Mouse (Mus musculus): ENCODE results near the gene Lilr4b. TPM values are rescaled to one million over a fixed set of nuclear protein-coding genes. Genes with fewer than 3 reads are reported as not detected.
"Not testable (repeated sequence)": the region's sequence is repeated elsewhere in the genome, so short reads cannot be mapped to it uniquely, and the experiment has no call there.

Gene Lilr4b
- 0.27 and 0.60 TPM in 2 replicates for polyA plus RNA-seq (2014; fragmentation: Nextera tagmentation; extraction: Ambion mirVana)

DNA sequence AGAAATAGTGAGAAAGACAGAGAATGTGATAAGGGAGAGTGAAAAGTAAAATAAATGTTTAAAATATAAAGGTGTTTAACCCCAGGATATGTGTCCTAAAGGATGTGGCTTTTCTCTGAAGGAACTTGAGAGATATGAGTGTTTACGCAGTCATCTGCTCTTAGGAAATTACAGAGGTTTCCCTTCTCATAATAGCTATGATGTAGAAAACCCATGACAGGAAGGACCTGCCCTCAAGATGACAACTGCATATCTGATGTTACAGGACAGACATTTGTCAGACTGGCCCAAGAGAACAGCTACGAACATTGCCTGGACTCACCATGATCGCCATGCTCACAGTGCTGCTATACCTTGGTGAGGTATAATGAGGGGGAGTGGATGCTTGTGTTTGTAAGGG, at the start of gene Lilr4b, which contains the start of gene Gm49339:
Gene Lilr4b (plus strand): TSS at position 236 of the 400 bp plus-strand sequence.
Gene Gm49339 (plus strand): TSS at position 216 of the 400 bp plus-strand sequence.
- not testable (repeated sequence) for H3K9ac ChIP-seq (ENCODE audit: low read length); H3K27me3 ChIP-seq (replicated peaks; ENCODE audit: control insufficient read depth, insufficient read depth, low read length); H3K27ac ChIP-seq (ENCODE audit: low read depth); DNase-seq (ENCODE audit: low spot score); H3K4me2 ChIP-seq (ENCODE audit: low read length); H3K4me1 ChIP-seq (replicated peaks; ENCODE audit: control insufficient read depth, insufficient read depth, low read length); H3K9me3 ChIP-seq (ENCODE audit: control insufficient read depth, low read length); H3K36me3 ChIP-seq (ENCODE audit: control insufficient read depth, insufficient read depth, low read length); H3K4me3 ChIP-seq (ENCODE audit: low read depth, low read length); ATAC-seq (replicated peaks; ENCODE audit: low FRiP score, low TSS enrichment, low read depth)
- 85% methylated on average over 1 of the region's 3 CpGs for WGBS

DNA sequence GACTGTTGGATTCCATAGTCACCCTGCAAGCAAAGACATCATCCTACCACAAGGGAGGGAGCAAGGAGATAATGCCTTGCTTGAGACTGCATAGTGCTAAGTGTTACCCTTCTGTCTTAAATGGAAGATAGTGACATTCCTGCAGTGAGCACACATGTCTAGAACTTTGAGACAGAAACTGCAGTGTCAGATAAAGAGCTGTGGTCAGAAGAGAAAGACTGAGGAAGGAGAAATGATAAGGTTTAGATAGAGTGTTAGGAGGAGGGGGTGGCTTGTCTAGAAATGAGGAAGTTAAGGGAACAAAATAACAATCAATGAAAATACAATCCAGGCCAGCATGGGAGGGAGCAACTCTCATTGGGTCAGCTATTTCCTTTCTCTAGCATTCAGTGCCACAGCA, 47.5 kb upstream of the Lilr4b start:
- H3K27me3 ChIP-seq (replicated peaks; ENCODE audit: control insufficient read depth, insufficient read depth, low read length) = no peaks in the 10 kb centered on the region
- no peaks in the 10 kb centered on the region for H3K36me3 ChIP-seq (ENCODE audit: control insufficient read depth, insufficient read depth, low read length)
- H3K4me2 ChIP-seq (ENCODE audit: low read length) = no peak overlapping the region
- H3K9me3 ChIP-seq (ENCODE audit: control insufficient read depth, low read length) = no peaks in the 10 kb centered on the region
- H3K4me1 ChIP-seq (replicated peaks; ENCODE audit: control insufficient read depth, insufficient read depth, low read length) = no peaks in the 10 kb centered on the region
- ATAC-seq (replicated peaks; ENCODE audit: low FRiP score, low TSS enrichment, low read depth) (no peak), DNase-seq (ENCODE audit: low spot score) (no peak)
- no peak overlapping the region for H3K4me3 ChIP-seq (ENCODE audit: low read depth, low read length)
- no peak overlapping the region for H3K9ac ChIP-seq (ENCODE audit: low read length)
- no peak overlapping the region for H3K27ac ChIP-seq (ENCODE audit: low read depth)

GRCm38 (mm10) chr10:51435684-51436083, 44.7 kb upstream of the Lilr4b start:
- DNase-seq (ENCODE audit: low spot score) = no peak
- Histone ChIP-seq H3K9ac (ENCODE audit: low read length) (no peak overlapping the region), H3K4me2 (ENCODE audit: low read length) (no peak overlapping the region), H3K27ac (ENCODE audit: low read depth) (no peak overlapping the region), H3K9me3 (ENCODE audit: control insufficient read depth, low read length) (no peaks in the 10 kb centered on the region), H3K4me1 (replicated peaks; ENCODE audit: control insufficient read depth, insufficient read depth, low read length) (no peaks in the 10 kb centered on the region), H3K4me3 (ENCODE audit: low read depth, low read length) (no peak overlapping the region), H3K36me3 (ENCODE audit: control insufficient read depth, insufficient read depth, low read length) (no peaks in the 10 kb centered on the region), H3K27me3 (replicated peaks; ENCODE audit: control insufficient read depth, insufficient read depth, low read length) (no peaks in the 10 kb centered on the region)
- WGBS = 83% methylated on average over 3 of the region's 3 CpGs
- no peak for ATAC-seq (replicated peaks; ENCODE audit: low FRiP score, low TSS enrichment, low read depth)

GRCm38 (mm10) chr10:51451610-51452009, 28.8 kb upstream of the Lilr4b start:
- no peak for ATAC-seq (replicated peaks; ENCODE audit: low FRiP score, low TSS enrichment, low read depth)
- Histone ChIP-seq H3K36me3 (ENCODE audit: control insufficient read depth, insufficient read depth, low read length) (no peaks in the 10 kb centered on the region), H3K9ac (ENCODE audit: low read length) (no peak overlapping the region), H3K9me3 (ENCODE audit: control insufficient read depth, low read length) (no peaks in the 10 kb centered on the region), H3K4me1 (replicated peaks; ENCODE audit: control insufficient read depth, insufficient read depth, low read length) (no peaks in the 10 kb centered on the region), H3K27me3 (replicated peaks; ENCODE audit: control insufficient read depth, insufficient read depth, low read length) (no peaks in the 10 kb centered on the region), H3K27ac (ENCODE audit: low read depth) (no peak overlapping the region), H3K4me3 (ENCODE audit: low read depth, low read length) (no peak overlapping the region), H3K4me2 (ENCODE audit: low read length) (no peak overlapping the region)
- DNase-seq (ENCODE audit: low spot score) = no peak
- 80% methylated on average over 4 of the region's 4 CpGs for WGBS

DNA sequence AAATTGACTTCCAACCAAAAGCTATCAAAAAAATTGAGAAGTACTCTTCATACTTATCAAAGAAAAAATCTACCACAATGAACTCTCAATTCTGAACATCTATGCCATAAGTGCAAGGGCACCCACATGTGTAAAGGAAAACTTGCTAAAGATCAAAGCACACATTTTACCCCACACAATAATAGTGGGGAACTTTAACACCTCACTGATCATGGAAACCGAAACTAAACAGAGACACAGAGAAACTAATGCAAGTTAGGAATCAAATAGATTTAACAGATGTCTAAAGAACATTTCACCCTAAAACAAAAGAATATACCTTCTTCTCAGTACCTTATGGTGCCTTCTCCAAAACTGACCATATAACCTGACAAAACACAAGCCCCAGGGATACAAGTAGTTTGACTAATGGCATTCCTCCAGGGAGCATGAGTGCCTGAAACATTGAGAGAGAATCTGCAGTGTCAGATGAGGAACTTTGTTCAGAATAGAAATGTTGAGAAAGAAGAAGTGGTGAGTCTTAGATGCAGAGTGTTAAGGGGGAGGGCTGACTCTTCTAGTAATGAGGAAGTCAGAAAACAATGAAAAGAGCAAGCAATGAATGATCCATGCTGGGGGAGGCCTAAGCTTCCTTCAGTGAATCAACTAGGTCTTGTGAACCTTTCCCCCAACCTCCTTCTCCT, 26.7 kb upstream of the Lilr4b start:
- Histone ChIP-seq H3K9ac (ENCODE audit: low read length) (no peak overlapping the region), H3K4me3 (ENCODE audit: low read depth, low read length) (no peak overlapping the region), H3K4me2 (ENCODE audit: low read length) (no peak overlapping the region), H3K4me1 (replicated peaks; ENCODE audit: control insufficient read depth, insufficient read depth, low read length) (no peaks in the 10 kb centered on the region), H3K27me3 (replicated peaks; ENCODE audit: control insufficient read depth, insufficient read depth, low read length) (no peaks in the 10 kb centered on the region), H3K36me3 (ENCODE audit: control insufficient read depth, insufficient read depth, low read length) (no peaks in the 10 kb centered on the region), H3K27ac (ENCODE audit: low read depth) (no peak overlapping the region), H3K9me3 (ENCODE audit: control insufficient read depth, low read length) (no peaks in the 10 kb centered on the region)
- no peak for ATAC-seq (replicated peaks; ENCODE audit: low FRiP score, low TSS enrichment, low read depth)
- 85% methylated on average over 1 of the region's 1 CpGs for WGBS
- DNase-seq (ENCODE audit: low spot score) = no peak

- no peak overlapping the region for H3K4me3 ChIP-seq (ENCODE audit: low read depth, low read length)
- 55% methylated on average over 1 of the region's 1 CpGs for WGBS
- no peak overlapping the region for H3K9ac ChIP-seq (ENCODE audit: low read length)
- no peak for ATAC-seq (replicated peaks; ENCODE audit: low FRiP score, low TSS enrichment, low read depth)
- no peak overlapping the region for H3K4me2 ChIP-seq (ENCODE audit: low read length)
- no peaks in the 10 kb centered on the region for H3K9me3 ChIP-seq (ENCODE audit: control insufficient read depth, low read length)
- H3K4me1 ChIP-seq (replicated peaks; ENCODE audit: control insufficient read depth, insufficient read depth, low read length) = no peaks in the 10 kb centered on the region
- DNase-seq (ENCODE audit: low spot score) = no peak
- no peak overlapping the region for H3K27ac ChIP-seq (ENCODE audit: low read depth)
- no peaks in the 10 kb centered on the region for H3K36me3 ChIP-seq (ENCODE audit: control insufficient read depth, insufficient read depth, low read length)
- H3K27me3 ChIP-seq (replicated peaks; ENCODE audit: control insufficient read depth, insufficient read depth, low read length) = no peaks in the 10 kb centered on the region
Observed at GRCm38 (mm10) chr10:51454365-51454764, 26.1 kb upstream of the Lilr4b start.

DNA sequence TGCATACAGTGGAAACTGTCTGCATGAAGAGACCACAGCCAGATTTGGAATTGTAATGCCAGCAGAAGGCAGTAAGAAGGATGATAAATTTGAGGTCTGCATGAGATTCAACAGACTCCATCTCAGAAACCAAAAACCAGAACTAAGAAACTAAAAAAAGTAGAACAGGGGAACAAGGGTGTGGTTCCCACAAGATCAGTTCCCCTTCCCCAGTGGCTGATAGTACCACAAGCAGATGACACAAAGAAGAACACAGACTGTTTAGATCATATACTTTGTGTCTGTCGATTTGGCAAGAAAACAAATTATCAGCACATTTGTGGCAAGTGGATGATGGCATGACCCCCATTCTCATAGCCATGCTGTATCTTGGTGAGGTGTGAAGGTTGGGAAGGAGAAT, 24.7 kb upstream of the Lilr4b start:
- H3K4me3 ChIP-seq (ENCODE audit: low read depth, low read length) = no peak overlapping the region
- no peak overlapping the region for H3K27ac ChIP-seq (ENCODE audit: low read depth)
- WGBS = 79% methylated on average over 1 of the region's 1 CpGs
- ATAC-seq (replicated peaks; ENCODE audit: low FRiP score, low TSS enrichment, low read depth) (no peak), DNase-seq (ENCODE audit: low spot score) (no peak)
- no peak overlapping the region for H3K4me2 ChIP-seq (ENCODE audit: low read length)
- H3K9me3 ChIP-seq (ENCODE audit: control insufficient read depth, low read length) = no peaks in the 10 kb centered on the region
- H3K36me3 ChIP-seq (ENCODE audit: control insufficient read depth, insufficient read depth, low read length) = no peaks in the 10 kb centered on the region
- no peaks in the 10 kb centered on the region for H3K4me1 ChIP-seq (replicated peaks; ENCODE audit: control insufficient read depth, insufficient read depth, low read length)
- no peak overlapping the region for H3K9ac ChIP-seq (ENCODE audit: low read length)
- no peaks in the 10 kb centered on the region for H3K27me3 ChIP-seq (replicated peaks; ENCODE audit: control insufficient read depth, insufficient read depth, low read length)

DNA sequence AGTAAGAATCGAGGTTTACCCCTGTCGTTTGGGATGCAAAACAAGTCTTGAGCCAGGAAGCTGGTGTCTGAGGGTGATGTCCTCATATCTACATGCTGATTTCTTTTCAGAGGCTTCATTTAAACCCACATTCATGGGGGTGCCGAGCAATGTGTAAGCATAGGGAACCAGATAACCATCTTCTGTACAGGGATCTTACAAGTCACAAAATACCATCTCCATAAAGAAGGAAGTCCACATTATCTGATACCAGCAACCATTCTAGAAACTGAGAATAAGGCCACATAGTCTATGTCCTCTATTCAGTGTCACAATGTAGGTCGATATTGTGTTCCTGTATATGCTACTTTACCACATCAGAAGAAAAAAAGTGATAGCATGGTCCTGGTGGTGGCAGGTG, 24.1 kb upstream of the Lilr4b start:
- DNase-seq (ENCODE audit: low spot score) = no peak
- Histone ChIP-seq H3K4me1 (replicated peaks; ENCODE audit: control insufficient read depth, insufficient read depth, low read length) (no peaks in the 10 kb centered on the region), H3K9me3 (ENCODE audit: control insufficient read depth, low read length) (no peaks in the 10 kb centered on the region), H3K4me2 (ENCODE audit: low read length) (no peak overlapping the region), H3K27me3 (replicated peaks; ENCODE audit: control insufficient read depth, insufficient read depth, low read length) (no peaks in the 10 kb centered on the region), H3K4me3 (ENCODE audit: low read depth, low read length) (no peak overlapping the region), H3K9ac (ENCODE audit: low read length) (no peak overlapping the region), H3K27ac (ENCODE audit: low read depth) (no peak overlapping the region), H3K36me3 (ENCODE audit: control insufficient read depth, insufficient read depth, low read length) (no peaks in the 10 kb centered on the region)
- WGBS = 80% methylated on average over 4 of the region's 4 CpGs
- ATAC-seq (replicated peaks; ENCODE audit: low FRiP score, low TSS enrichment, low read depth) = no peak

DNA sequence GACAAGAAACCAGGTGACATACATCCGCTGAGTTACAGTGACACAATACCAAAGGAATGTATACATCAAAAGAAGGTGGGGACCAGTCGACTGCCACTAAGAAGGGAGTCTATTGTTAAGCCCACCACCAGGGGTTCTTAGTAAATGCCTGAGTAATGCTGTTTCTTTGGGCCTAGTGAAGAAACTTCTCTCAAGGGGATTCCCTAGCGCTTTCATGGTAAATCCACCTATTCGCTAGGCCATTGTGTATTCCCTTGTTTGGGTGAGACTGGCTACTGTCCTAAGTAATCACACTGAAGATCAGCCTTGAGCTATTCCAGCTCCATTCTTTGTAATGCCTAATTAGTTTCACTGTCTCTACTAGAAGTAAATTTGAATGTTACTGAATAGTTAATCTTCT, 16.6 kb upstream of the Lilr4b start:
- not testable (repeated sequence) for H3K4me3 ChIP-seq (ENCODE audit: low read depth, low read length); H3K9ac ChIP-seq (ENCODE audit: low read length); H3K4me1 ChIP-seq (replicated peaks; ENCODE audit: control insufficient read depth, insufficient read depth, low read length); H3K27ac ChIP-seq (ENCODE audit: low read depth); DNase-seq (ENCODE audit: low spot score); H3K27me3 ChIP-seq (replicated peaks; ENCODE audit: control insufficient read depth, insufficient read depth, low read length); ATAC-seq (replicated peaks; ENCODE audit: low FRiP score, low TSS enrichment, low read depth); H3K36me3 ChIP-seq (ENCODE audit: control insufficient read depth, insufficient read depth, low read length); H3K4me2 ChIP-seq (ENCODE audit: low read length); H3K9me3 ChIP-seq (ENCODE audit: control insufficient read depth, low read length)
- WGBS = 56% methylated on average over 4 of the region's 4 CpGs
